Mouse (Mus musculus) neutrophil, adult 65 days (primary cell): Measurements from ENCODE around the gene Vmn2r116. TPM values are rescaled to one million over a fixed set of nuclear protein-coding genes. Genes with fewer than 3 reads are reported as not detected.

Experiments
- total RNA-seq: library from RNA; stranded (reverse); gene quantifications from 2 replicates; pipeline ENCODE4 v1.2.4, GENCODE M21; 2023

The Vmn2r116 gene
- not detected in 2 replicates for total RNA-seq

DNA sequence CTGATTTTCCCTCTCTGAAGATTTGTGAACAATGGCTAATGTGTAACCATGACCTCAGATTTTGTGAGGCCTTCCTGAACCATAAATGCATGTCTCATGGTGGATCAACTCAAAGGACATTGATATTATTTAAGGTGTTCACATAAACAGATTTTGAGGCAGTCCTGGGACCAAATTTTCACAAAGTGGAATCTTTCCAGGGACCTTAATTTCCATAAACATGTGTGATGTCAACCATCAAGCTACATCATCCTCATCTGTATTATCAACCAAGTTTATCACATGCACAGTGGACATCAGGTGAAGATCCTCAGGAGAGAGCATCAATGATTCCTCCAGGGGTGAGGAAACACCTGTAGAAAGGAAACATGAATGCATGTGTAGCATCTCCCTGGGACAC, at the start of gene Vmn2r116:
TSS of gene Vmn2r116 (plus strand) at position 301 of the 400 bp plus-strand sequence.

DNA sequence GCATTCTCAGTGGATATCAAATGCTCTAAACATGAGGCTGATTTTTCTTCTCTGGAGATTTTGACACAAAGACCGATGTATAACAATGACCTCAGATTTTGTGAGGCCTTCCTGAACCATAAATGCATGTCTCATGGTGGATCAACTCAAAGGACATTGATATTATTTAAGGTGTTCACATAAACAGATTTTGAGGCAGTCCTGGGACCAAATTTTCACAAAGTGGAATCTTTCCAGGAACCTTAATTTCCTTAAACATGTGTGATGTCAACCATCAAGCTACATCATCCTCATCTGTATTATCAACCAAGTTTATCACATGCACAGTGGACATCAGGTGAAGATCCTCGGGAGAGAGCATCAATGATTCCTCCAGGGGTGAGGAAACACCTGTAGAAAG, 41.0 kb upstream of the Vmn2r116 start, which contains the start of gene Vmn2r115:
TSS of gene Vmn2r115 (plus strand) at position 301 of the 400 bp plus-strand sequence.

Other genes starting within 250 kb of the Vmn2r116 start
- 0.57 and 1.5 TPM in 2 replicates for gene Zfp40, start 191.4 kb upstream of the Vmn2r116 start, total RNA-seq
- gene Vmn2r114, start 72.1 kb upstream of the Vmn2r116 start, total RNA-seq, result 0.06 TPM in 1 of 2 replicates, not detected in the other
- gene Vmn2r115, start 40.9 kb upstream of the Vmn2r116 start, total RNA-seq, result not detected in 2 replicates
- gene Vmn2r117, start 95.1 kb downstream of the Vmn2r116 start, total RNA-seq, result not detected in 2 replicates
- 1.4 and 2.5 TPM in 2 replicates for gene Zfp213, start 179.6 kb downstream of the Vmn2r116 start, total RNA-seq
- not detected in 2 replicates for gene Zfp13, start 214.9 kb downstream of the Vmn2r116 start, total RNA-seq
- gene Zscan10, start 216.3 kb downstream of the Vmn2r116 start, total RNA-seq, result 0.27 TPM in 1 of 2 replicates, not detected in the other